In the genomic region with DNA sequence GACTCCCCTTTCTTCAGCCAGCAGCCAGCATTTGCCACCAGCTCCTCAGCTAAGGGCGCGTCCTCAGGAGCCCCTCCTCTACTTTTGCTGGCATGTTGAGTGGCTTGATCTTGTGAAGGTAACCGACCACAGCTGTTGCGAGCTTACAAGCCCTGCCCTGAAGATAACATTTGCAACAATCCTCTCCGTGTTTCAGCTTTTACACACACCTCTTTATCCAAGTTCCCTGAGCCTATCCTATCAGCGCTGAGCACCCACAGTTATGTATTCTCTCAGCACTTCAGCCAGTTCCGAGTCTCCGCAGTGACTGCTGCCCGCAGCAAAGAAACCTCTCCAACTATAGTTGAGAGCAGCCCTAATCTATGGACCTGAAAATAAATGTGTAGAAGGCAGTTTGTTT, we compare ENCODE assay signal across 1 mouse cellular context.
TF ChIP-seq lines count a peak whose summit lies in the region.

No protein-coding gene starts in this region.

TF ChIP-seq in MEL, 35 proteins besides CTCF, POLR2A, EP300 and RAD21:
- TF ChIP-seq POLR2AphosphoS5 (IDR thresholded peaks at IDR 0.05; ENCODE audit: borderline replicate concordance, low read depth, low read length) (no peak), MAX (IDR thresholded peaks at IDR 0.05; ENCODE audit: low read length) (no peak), E2F4 (IDR thresholded peaks at IDR 0.05; ENCODE audit: borderline replicate concordance, low read depth, low read length) (no peak), MYB (IDR thresholded peaks at IDR 0.05; ENCODE audit: low read depth, low read length) (no peak), USF2 (IDR thresholded peaks at IDR 0.05; ENCODE audit: borderline replicate concordance in 1 of 2, insufficient read depth in 1 of 2, low read depth in 1 of 2, low read length in 2 of 2) (no peak), ETS1 (IDR thresholded peaks at IDR 0.05; ENCODE audit: low read depth, low read length) (peak; percentile 85), ELF1 (IDR thresholded peaks at IDR 0.05; ENCODE audit: low read depth, low read length) (no peak), MEF2A (IDR thresholded peaks at IDR 0.05; ENCODE audit: extremely low read depth, insufficient replicate concordance, low read depth, low read length, poor library complexity, severe bottlenecking) (no peak), TBP (IDR thresholded peaks at IDR 0.05; ENCODE audit: low read depth, low read length) (peak; percentile 84), SMC3 (IDR thresholded peaks at IDR 0.05; ENCODE audit: low read depth, low read length) (0 out of 2 replicates have a peak, but pooled peaks have one; percentile 9), UBTF (IDR thresholded peaks at IDR 0.05; ENCODE audit: borderline replicate concordance, insufficient read depth, low read depth, low read length) (no peak), HCFC1 (IDR thresholded peaks at IDR 0.05; ENCODE audit: low read depth, low read length) (no peak), BHLHE40 (IDR thresholded peaks at IDR 0.05; ENCODE audit: borderline replicate concordance, low read depth, low read length) (no peak), GABPA (IDR thresholded peaks at IDR 0.05; ENCODE audit: low read depth, low read length) (no peak), GATA1 (IDR thresholded peaks at IDR 0.05; ENCODE audit: low read depth, low read length) (peak; percentile 73), CHD2 (IDR thresholded peaks at IDR 0.05; ENCODE audit: low read length) (no peak), ZMIZ1 (IDR thresholded peaks at IDR 0.05; ENCODE audit: low read depth, low read length) (no peak), ZC3H11A (IDR thresholded peaks at IDR 0.05; ENCODE audit: low read depth, low read length) (no peak), ZNF384 (IDR thresholded peaks at IDR 0.05; ENCODE audit: low read depth, low read length) (no peak), POLR2AphosphoS2 (IDR thresholded peaks at IDR 0.05; ENCODE audit: low read length) (no peak), NRF1 (IDR thresholded peaks at IDR 0.05; ENCODE audit: insufficient read depth, low read depth, low read length, poor library complexity, severe bottlenecking) (no peak), MXI1 (IDR thresholded peaks at IDR 0.05; ENCODE audit: low read depth, low read length) (peak; percentile 57; the same call in 1 of the 2 replicates), MYC (IDR thresholded peaks at IDR 0.05; ENCODE audit: low read depth, low read length) (no peak), KAT2A (conservative IDR thresholded peaks at IDR 0.05; ENCODE audit: low read depth, low read length) (no peak), JUND (IDR thresholded peaks at IDR 0.05; ENCODE audit: low read depth, low read length) (no peak), TCF12 (IDR thresholded peaks at IDR 0.05; ENCODE audit: low read depth, low read length) (peak; percentile 49), CHD1 (IDR thresholded peaks at IDR 0.05; ENCODE audit: low read depth, low read length) (no peak), MAZ (IDR thresholded peaks at IDR 0.05; ENCODE audit: low read depth, low read length) (no peak), SIN3A (IDR thresholded peaks at IDR 0.05; ENCODE audit: low read length) (peak; percentile 80), ZKSCAN1 (IDR thresholded peaks at IDR 0.05; ENCODE audit: low read depth, low read length) (no peak), TAL1 (IDR thresholded peaks at IDR 0.05; ENCODE audit: low read length) (peak; percentile 44; the same call in 1 of the 2 replicates), RCOR1 (IDR thresholded peaks at IDR 0.05; ENCODE audit: low read depth, low read length) (no peak), MAFK (IDR thresholded peaks at IDR 0.05; ENCODE audit: borderline replicate concordance, low read depth, low read length) (no peak), USF1 (IDR thresholded peaks at IDR 0.05; ENCODE audit: low read depth, low read length) (no peak), NELFE (IDR thresholded peaks at IDR 0.05; ENCODE audit: low read depth, low read length) (no peak)
